Mouse (Mus musculus) kidney, embryonic 16.5 days (tissue): Measurements from ENCODE around the gene Sycp3. TPM values are rescaled to one million over a fixed set of nuclear protein-coding genes. Genes with fewer than 3 reads are reported as not detected.

Experiments used
- ATAC-seq: fragments of 200-750 bp; cut with Nextera tagmentation; 2 replicates; pipeline ENCODE4 v1.8.0; 2017; ENCODE audit warnings: moderate TSS enrichment; ENCODE audit not compliant: low FRiP score, low TSS enrichment
- H3K27ac ChIP-seq: fragments of 300-500 bp; sonication (generic); 2 replicates; pipeline ENCODE4 v1.5.1; 2014; ENCODE audit warnings: low read length
- H3K27me3 ChIP-seq: fragments of 300-500 bp; sonication (generic); 2 replicates; pipeline ENCODE4 v1.6.1; 2014; ENCODE audit warnings: low read length, control low read depth, mixed read lengths; ENCODE audit not compliant: insufficient read depth
- H3K36me3 ChIP-seq: fragments of 300-500 bp; sonication (generic); 2 replicates; pipeline ENCODE4 v1.6.1; 2014; ENCODE audit warnings: low read length, control low read depth, mixed read lengths; ENCODE audit not compliant: insufficient read depth
- H3K4me1 ChIP-seq: fragments of 300-500 bp; sonication (generic); 2 replicates; pipeline ENCODE4 v1.6.1; 2014; ENCODE audit warnings: low read length, control low read depth, mixed read lengths; ENCODE audit not compliant: insufficient read depth
- H3K4me2 ChIP-seq: fragments of 300-500 bp; sonication (generic); replicated peaks from 2 replicates; pipeline ENCODE4 v1.6.1; 2014; ENCODE audit warnings: low read depth, low read length
- H3K4me3 ChIP-seq: fragments of 300-500 bp; sonication (generic); 2 replicates; pipeline ENCODE4 v1.5.1; 2014; ENCODE audit warnings: mild to moderate bottlenecking, low read length
- H3K9ac ChIP-seq: fragments of 300-500 bp; sonication (generic); replicated peaks from 2 replicates; pipeline ENCODE4 v1.6.1; 2014; ENCODE audit warnings: low read length
- H3K9me3 ChIP-seq: fragments of 300-500 bp; sonication (generic); 2 replicates; pipeline ENCODE4 v1.6.1; 2016; ENCODE audit warnings: low read length, control low read depth
- WGBS: fragments of 180-500 bp; shearing (Covaris S2); extraction: QIAGEN DNeasy Blood & Tissue Kit; methylation state at CpG from one replicate; pipeline ENCODE4 v1.1.7; 2014; 5-methylcytosine and 5-hydroxymethylcytosine counted together
- polyA plus RNA-seq: library from polyadenylated mRNA; unstranded; fragments of >200 nt; fragmentation: Nextera tagmentation; extraction: Ambion mirVana; gene quantifications from 2 replicates; pipeline ENCODE4 v1.2.1, GENCODE M21; 2015

The Sycp3 gene
- polyA plus RNA-seq, 1 experiment from 2014 or later, result not detected

- ATAC-seq, result peak; percentile 19; the same call in 1 of the 2 replicates
- no peak overlapping the region for H3K4me3 ChIP-seq
- peak overlapping the region; percentile 26; the same call in 1 of the 2 replicates for H3K4me2 ChIP-seq
- WGBS, result 22% methylated on average over 11 of the region's 11 CpGs
- no peaks in the 10 kb centered on the region for H3K9me3 ChIP-seq
- H3K36me3 ChIP-seq, result no peaks in the 10 kb centered on the region
- peak overlapping the region; percentile 67 for H3K27ac ChIP-seq
- no peaks in the 10 kb centered on the region for H3K27me3 ChIP-seq
- peaks cover 47% of the 10 kb centered on the region for H3K4me1 ChIP-seq
- H3K9ac ChIP-seq, result no peak overlapping the region
Observed at GRCm38 (mm10) chr10:88496864-88497564, 37.6 kb downstream of the Sycp3 start.

DNA sequence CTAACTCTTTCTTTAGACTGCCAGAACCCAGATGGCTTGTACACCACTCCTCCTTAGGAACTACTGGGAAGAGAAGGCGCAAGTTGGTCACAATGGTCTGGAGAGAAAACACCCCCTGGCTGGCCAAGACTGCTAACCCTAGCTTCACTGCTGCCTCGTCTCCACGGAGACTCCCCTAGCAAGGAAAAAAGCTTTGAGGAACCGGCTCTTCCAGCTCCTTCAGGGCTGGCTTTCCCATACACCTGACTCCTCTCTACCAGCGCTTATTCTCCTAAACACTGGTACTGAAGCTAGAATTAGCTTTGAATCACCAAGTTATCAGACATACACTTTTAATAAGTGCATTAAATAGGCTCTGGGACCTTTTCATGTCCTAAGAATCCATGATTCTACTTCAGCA lies 40.6 kb downstream of the Sycp3 start:
- no peak for ATAC-seq
- peaks cover 61% of the 10 kb centered on the region for H3K4me1 ChIP-seq
- no peak overlapping the region for H3K4me2 ChIP-seq

DNA sequence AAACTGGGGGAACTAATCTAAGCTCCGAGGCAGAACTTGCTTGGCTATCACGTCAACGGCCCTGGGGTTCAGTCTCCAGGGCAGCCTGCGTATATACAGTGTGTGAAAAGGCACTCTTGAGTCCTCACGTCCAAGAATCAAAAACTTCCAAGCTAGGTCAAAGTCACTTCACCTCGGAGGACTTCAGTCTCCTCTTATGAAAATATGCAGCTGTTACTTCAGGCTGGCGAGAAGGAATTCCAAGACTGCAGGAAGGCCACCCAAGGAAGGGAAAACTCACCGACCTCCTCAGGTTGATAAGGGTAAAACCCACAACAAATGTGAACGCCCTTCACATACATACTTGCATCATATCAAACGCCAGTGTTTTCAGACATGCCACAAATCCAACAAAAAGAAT lies 42.0 kb downstream of the Sycp3 start:
- Histone ChIP-seq H3K27ac (peak overlapping the region; percentile 70; the same call in 1 of the 2 replicates), H3K4me1 (peaks cover 50% of the 10 kb centered on the region), H3K27me3 (no peaks in the 10 kb centered on the region), H3K4me2 (peak overlapping the region; percentile 75), H3K36me3 (no peaks in the 10 kb centered on the region), H3K4me3 (0 out of 2 replicates have a peak overlapping the region, but pooled peaks have one; percentile 86), H3K9ac (0 out of 2 replicates have a peak overlapping the region, but pooled peaks have one; percentile 18), H3K9me3 (no peaks in the 10 kb centered on the region)
- no peak for ATAC-seq
- WGBS, result 43% methylated on average over 10 of the region's 10 CpGs

More for the DNA sequence above, 40.6 kb downstream of the Sycp3 start:
- H3K9ac ChIP-seq, result no peak overlapping the region
- no peak overlapping the region for H3K27ac ChIP-seq
- H3K36me3 ChIP-seq, result no peaks in the 10 kb centered on the region
- H3K9me3 ChIP-seq, result no peaks in the 10 kb centered on the region
- H3K27me3 ChIP-seq, result no peaks in the 10 kb centered on the region
- H3K4me3 ChIP-seq, result no peak overlapping the region
- 64% methylated on average over 5 of the region's 5 CpGs for WGBS

- H3K4me2 ChIP-seq, result peak overlapping the region; percentile 75
- no peaks in the 10 kb centered on the region for H3K36me3 ChIP-seq
- peak overlapping the region; percentile 86 for H3K4me3 ChIP-seq
- WGBS, result 60% methylated on average over 13 of the region's 13 CpGs
- H3K27ac ChIP-seq, result peak overlapping the region; percentile 70
- 0 out of 2 replicates have a peak overlapping the region, but pooled peaks have one; percentile 18 for H3K9ac ChIP-seq
- peaks cover 44% of the 10 kb centered on the region for H3K4me1 ChIP-seq
- ATAC-seq, result no peak
- no peaks in the 10 kb centered on the region for H3K9me3 ChIP-seq
- no peaks in the 10 kb centered on the region for H3K27me3 ChIP-seq
Observed at GRCm38 (mm10) chr10:88501886-88502765, 42.8 kb downstream of the Sycp3 start.

DNA sequence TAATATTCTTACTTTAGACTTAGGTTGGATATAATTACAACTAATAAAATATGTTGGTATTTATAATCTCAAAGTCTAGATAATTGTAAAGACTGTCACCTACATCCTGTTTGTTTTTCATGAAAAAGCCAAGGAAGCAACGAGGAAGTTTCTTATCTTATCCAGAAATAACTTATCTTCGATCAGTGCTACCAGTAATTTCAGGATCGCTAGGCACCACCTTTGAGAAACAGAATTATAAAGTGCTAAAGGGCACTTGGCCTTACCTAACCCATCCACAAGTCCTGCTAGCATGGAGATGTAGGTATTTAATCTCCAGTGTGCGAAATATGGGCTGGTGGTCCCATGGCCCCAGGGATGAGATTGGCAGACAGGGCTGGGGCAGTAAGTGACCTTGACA lies 43.5 kb downstream of the Sycp3 start:
- Histone ChIP-seq H3K9ac (peak overlapping the region; percentile 89), H3K27ac (peak overlapping the region; percentile 82), H3K4me3 (peak overlapping the region; percentile 86), H3K4me2 (peak overlapping the region; percentile 75), H3K36me3 (no peaks in the 10 kb centered on the region), H3K9me3 (no peaks in the 10 kb centered on the region), H3K4me1 (peaks cover 42% of the 10 kb centered on the region), H3K27me3 (no peaks in the 10 kb centered on the region)
- ATAC-seq, result no peak; the same call in 1 of the 2 replicates
- WGBS, result 29% methylated on average over 4 of the region's 4 CpGs

- Histone ChIP-seq H3K9me3 (no peaks in the 10 kb centered on the region), H3K4me2 (peak within 1 kb of the TSS; percentile 75), H3K9ac (peak within 1 kb of the TSS; percentile 89), H3K27me3 (no peaks in the 10 kb centered on the region), H3K4me1 (peaks cover 42% of the 10 kb centered on the region), H3K4me3 (peak within 1 kb of the TSS; percentile 86), H3K36me3 (no peaks in the 10 kb centered on the region), H3K27ac (peak within 1 kb of the TSS; percentile 82)
- peak; percentile 96 for ATAC-seq
- WGBS, result 0% methylated on average over 61 of the region's 80 CpGs
Observed at GRCm38 (mm10) chr10:88503421-88504314, 44.3 kb downstream of the Sycp3 start, which contains the start of gene Chpt1. Gene Chpt1, minus strand, starts transcription at chr10:88504073.

DNA sequence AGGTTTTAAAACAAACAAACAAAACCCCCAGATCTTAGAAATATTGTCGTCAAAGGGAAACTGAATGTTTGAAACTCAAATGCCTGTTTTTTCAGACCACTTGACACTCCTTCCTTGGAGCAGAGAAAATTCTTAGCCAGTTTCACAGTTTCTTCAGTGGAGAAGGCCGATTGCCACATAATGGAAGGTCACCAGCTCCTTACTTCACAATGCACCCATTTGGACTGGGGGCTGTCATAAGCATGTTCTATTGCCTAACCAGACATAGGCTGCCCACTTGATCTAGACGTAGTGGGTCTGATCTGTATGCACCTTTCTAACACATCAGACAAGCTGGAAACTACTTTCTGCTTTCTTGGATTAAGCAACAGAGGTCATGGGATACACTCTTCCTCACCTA lies 45.1 kb downstream of the Sycp3 start:
- Histone ChIP-seq H3K36me3 (no peaks in the 10 kb centered on the region), H3K9me3 (no peaks in the 10 kb centered on the region), H3K4me3 (peak overlapping the region; percentile 86; the same call in 1 of the 2 replicates), H3K4me2 (peak overlapping the region; percentile 75), H3K4me1 (peaks cover 42% of the 10 kb centered on the region), H3K27me3 (no peaks in the 10 kb centered on the region), H3K27ac (peak overlapping the region; percentile 66), H3K9ac (peak overlapping the region; percentile 53; the same call in 1 of the 2 replicates)
- WGBS, result 56% methylated on average over 3 of the region's 3 CpGs
- ATAC-seq, result no peak

- Histone ChIP-seq H3K27me3 (no peaks in the 10 kb centered on the region), H3K4me3 (no peak overlapping the region), H3K27ac (no peak overlapping the region), H3K4me1 (peaks cover 36% of the 10 kb centered on the region), H3K9me3 (no peaks in the 10 kb centered on the region), H3K4me2 (no peak overlapping the region), H3K36me3 (no peaks in the 10 kb centered on the region), H3K9ac (no peak overlapping the region)
- no peak for ATAC-seq
- 71% methylated on average over 5 of the region's 5 CpGs for WGBS
Observed at GRCm38 (mm10) chr10:88505256-88505655, 45.9 kb downstream of the Sycp3 start.

DNA sequence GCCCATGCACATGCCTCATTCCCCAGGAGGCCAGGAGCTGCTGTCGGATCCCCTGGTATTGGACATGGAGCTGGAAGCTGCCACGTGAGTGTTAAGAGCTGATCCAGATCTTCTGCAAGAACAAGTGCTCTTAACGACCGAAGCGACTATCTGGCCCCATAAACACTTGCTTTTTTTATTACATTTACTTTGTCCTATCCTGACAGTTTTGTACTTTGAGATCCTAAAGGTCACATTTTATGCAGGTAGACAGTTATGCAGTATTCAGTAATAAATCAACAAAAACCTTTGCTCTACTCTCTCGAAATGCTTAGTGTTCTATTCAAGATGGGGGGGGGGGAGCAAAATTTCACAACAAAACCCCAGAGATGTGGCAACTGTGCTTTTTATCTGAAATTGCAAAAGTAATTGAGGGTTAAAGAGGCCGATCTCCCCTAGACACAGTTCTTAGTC lies 48.3 kb downstream of the Sycp3 start:
- no peak overlapping the region for H3K9ac ChIP-seq
- no peaks in the 10 kb centered on the region for H3K36me3 ChIP-seq
- H3K4me2 ChIP-seq, result no peak overlapping the region
- no peaks in the 10 kb centered on the region for H3K9me3 ChIP-seq
- H3K4me1 ChIP-seq, result peaks cover 12% of the 10 kb centered on the region
- no peak for ATAC-seq
- no peak overlapping the region for H3K4me3 ChIP-seq
- H3K27me3 ChIP-seq, result no peaks in the 10 kb centered on the region
- H3K27ac ChIP-seq, result no peak overlapping the region
- WGBS, result 62% methylated on average over 7 of the region's 7 CpGs
